Mouse (Mus musculus): ENCODE measurements at regions not wholly inside any gene's neighbourhood (a gene's known extent, or its start where the extent isn't known, plus 50 kb on each side); places are given as distances from the start of the nearest gene placed in this dataset.

- ChIA-PET CTCF (interaction anchor here in 3 of 4 experiments (0.6 to 1.5 kb wide), 6 partner anchors 14 to 521 kb away, joined by 3 to 8 read pairs (median 5); no protein-coding TSS in a partner anchor), POLR2A (interaction anchor here in 3 of 4 experiments (0.8 to 1.4 kb wide), 11 partner anchors 11 to 176 kb away, joined by 3 to 5 read pairs (median 3); no protein-coding TSS in a partner anchor)
Measured at GRCm38 (mm10) chr1:75667736-75668269, 121.7 kb downstream of the Slc4a3 start.

GRCm38 (mm10) chr1:75676295-75676694, 130.2 kb downstream of the Slc4a3 start:
- ChIA-PET CTCF (interaction anchor here in 1 of 4 experiments (0.7 kb wide), 1 partner anchor 23 kb away, joined by 3 read pairs; no protein-coding TSS in a partner anchor), POLR2A (interaction anchor here in 1 of 4 experiments (1.1 to 1.3 kb wide), 2 partner anchors 28 to 39 kb away, joined by 3 to 4 read pairs; no protein-coding TSS in a partner anchor)

GRCm38 (mm10) chr1:75677695-75678094, 131.6 kb downstream of the Slc4a3 start:
- ChIA-PET POLR2A (interaction anchor here in 1 of 4 experiments (1.4 to 1.6 kb wide), 2 partner anchors 10 to 15 kb away, joined by 3 to 9 read pairs; no protein-coding TSS in a partner anchor), CTCF (no interaction called here)

- ChIA-PET CTCF (interaction anchor here in 1 of 4 experiments (0.6 to 1.1 kb wide), 2 partner anchors 10 to 25 kb away, joined by 3 read pairs; no protein-coding TSS in a partner anchor), POLR2A (interaction anchor here in 1 of 4 experiments (1.1 to 1.6 kb wide), 3 partner anchors 10 to 160 kb away, joined by 3 to 9 read pairs (median 3); no protein-coding TSS in a partner anchor)
Measured at GRCm38 (mm10) chr1:75678279-75678678, 132.2 kb downstream of the Slc4a3 start.

- POLR2A ChIA-PET, result interaction anchor here in 2 of 4 experiments (0.6 to 0.8 kb wide), 3 partner anchors 12 to 1838 kb away, joined by 3 read pairs; no protein-coding TSS in a partner anchor
- CTCF ChIA-PET, result interaction anchor here in 3 of 4 experiments (0.6 to 1.6 kb wide), 3 partner anchors 27 kb away, joined by 3 to 6 read pairs (median 4); no protein-coding TSS in a partner anchor
Measured at GRCm38 (mm10) chr1:75680366-75680765, 134.3 kb downstream of the Slc4a3 start.

- CTCF ChIA-PET, result no interaction called here
Measured at GRCm38 (mm10) chr1:75681913-75682312, 135.8 kb downstream of the Slc4a3 start.

GRCm38 (mm10) chr1:75692781-75693180, 146.7 kb downstream of the Slc4a3 start:
- CTCF ChIA-PET, result interaction anchor here in 1 of 4 experiments (0.7 kb wide), 1 partner anchor 119 kb away, joined by 6 read pairs; no protein-coding TSS in a partner anchor
- POLR2A ChIA-PET, result interaction anchor here in 1 of 4 experiments (0.6 kb wide), 1 partner anchor 12 kb away, joined by 3 read pairs; no protein-coding TSS in a partner anchor

More at GRCm38 (mm10) chr1:75681913-75682312, 135.8 kb downstream of the Slc4a3 start:
- POLR2A ChIA-PET, result no interaction called here

GRCm38 (mm10) chr1:75693231-75693914, 147.3 kb downstream of the Slc4a3 start:
- CTCF ChIA-PET, result interaction anchor here in 2 of 4 experiments (0.7 to 0.9 kb wide), 5 partner anchors 40 to 152 kb away, joined by 3 to 10 read pairs (median 6); no protein-coding TSS in a partner anchor
- POLR2A ChIA-PET, result interaction anchor here in 1 of 4 experiments (0.5 to 0.6 kb wide), 2 partner anchors 13 to 24 kb away, joined by 3 read pairs; no protein-coding TSS in a partner anchor

GRCm38 (mm10) chr1:75704832-75705650, 159.0 kb downstream of the Slc4a3 start:
- ChIA-PET POLR2A (interaction anchor here (0.5 to 1.8 kb wide), 13 partner anchors 10 to 296 kb away, joined by 3 to 7 read pairs (median 3); no protein-coding TSS in a partner anchor), CTCF (interaction anchor here in 3 of 4 experiments (0.5 to 2.8 kb wide), 3 partner anchors 52 to 112 kb away, joined by 3 to 10 read pairs (median 3); no protein-coding TSS in a partner anchor)

- ChIA-PET CTCF (interaction anchor here in 1 of 4 experiments (2.8 kb wide), 1 partner anchor 53 kb away, joined by 10 read pairs; no protein-coding TSS in a partner anchor), POLR2A (interaction anchor here in 2 of 4 experiments (1.0 to 1.3 kb wide), 3 partner anchors 9 to 38 kb away, joined by 3 to 5 read pairs (median 3); no protein-coding TSS in a partner anchor)
Measured at GRCm38 (mm10) chr1:75706126-75706525, 160.1 kb downstream of the Slc4a3 start.

- POLR2A ChIA-PET, result interaction anchor here in 1 of 4 experiments (0.6 kb wide), 1 partner anchor 9 kb away, joined by 3 read pairs; no protein-coding TSS in a partner anchor
Measured at GRCm38 (mm10) chr1:75723431-75723830, 177.4 kb downstream of the Slc4a3 start.

GRCm38 (mm10) chr1:75725329-75725728, 179.3 kb downstream of the Slc4a3 start:
- ChIA-PET CTCF (no interaction called here), POLR2A (no interaction called here)

More at GRCm38 (mm10) chr1:75723431-75723830, 177.4 kb downstream of the Slc4a3 start:
- CTCF ChIA-PET, result no interaction called here

GRCm38 (mm10) chr1:75728859-75729258, 182.8 kb downstream of the Slc4a3 start:
- ChIA-PET POLR2A (interaction anchor here in 2 of 4 experiments (0.5 to 1.9 kb wide), 5 partner anchors 10 to 24 kb away, joined by 3 to 6 read pairs (median 5); no protein-coding TSS in a partner anchor), CTCF (interaction anchor here in 1 of 4 experiments (1.1 kb wide), 1 partner anchor 76 kb away, joined by 3 read pairs; no protein-coding TSS in a partner anchor)

- CTCF ChIA-PET, result interaction anchor here in 2 of 4 experiments (0.6 to 0.7 kb wide), 3 partner anchors 29 to 482 kb away, joined by 3 to 9 read pairs (median 4); no protein-coding TSS in a partner anchor
- POLR2A ChIA-PET, result interaction anchor here in 1 of 4 experiments (0.7 kb wide), 1 partner anchor 753 kb away, joined by 3 read pairs; no protein-coding TSS in a partner anchor
Measured at GRCm38 (mm10) chr1:75733791-75734190, 187.7 kb downstream of the Slc4a3 start.

- CTCF ChIA-PET, result interaction anchor here in 1 of 4 experiments (0.5 kb wide), 1 partner anchor 877 kb away, joined by 3 read pairs; no protein-coding TSS in a partner anchor
- POLR2A ChIA-PET, result interaction anchor here in 1 of 4 experiments (0.9 kb wide), 1 partner anchor 220 kb away, joined by 4 read pairs; no protein-coding TSS in a partner anchor
Measured at GRCm38 (mm10) chr1:75738651-75739050, 192.6 kb downstream of the Slc4a3 start.

GRCm38 (mm10) chr1:75749665-75750221, 203.7 kb downstream of the Slc4a3 start:
- ChIA-PET POLR2A (interaction anchor here in 2 of 4 experiments (0.6 to 1.6 kb wide), 2 partner anchors 34 to 45 kb away, joined by 3 read pairs; no protein-coding TSS in a partner anchor), CTCF (interaction anchor here in 2 of 4 experiments (0.7 kb wide), 2 partner anchors 73 to 97 kb away, joined by 4 read pairs; no protein-coding TSS in a partner anchor)

GRCm38 (mm10) chr1:75772131-75772530, 226.1 kb downstream of the Slc4a3 start:
- CTCF ChIA-PET, result no interaction called here
- POLR2A ChIA-PET, result interaction anchor here in 1 of 4 experiments (1.4 kb wide), 1 partner anchor 67 kb away, joined by 4 read pairs; no protein-coding TSS in a partner anchor

Data from embryonic stem cell, embryonic (primary cell).